Mouse (Mus musculus): ENCODE results near the gene Zfp984.
"Not testable (repeated sequence)": the region's sequence is repeated elsewhere in the genome, so short reads cannot be mapped to it uniquely, and the experiment has no call there.

- TF ChIP-seq TCF12 (IDR thresholded peaks at IDR 0.05; ENCODE audit: insufficient read depth, poor library complexity, severe bottlenecking); USF1 (IDR thresholded peaks at IDR 0.05; ENCODE audit: low read depth); POLR2A (IDR thresholded peaks at IDR 0.05; ENCODE audit: insufficient read length, low read depth); MAX (IDR thresholded peaks at IDR 0.05; ENCODE audit: low read depth); REST (IDR thresholded peaks at IDR 0.05; ENCODE audit: insufficient read depth, insufficient read length); E2F4 (IDR thresholded peaks at IDR 0.05; ENCODE audit: insufficient read depth): not testable (repeated sequence)
These were observed at the start of gene Zfp984 for GRCm38 (mm10) chr4:147809292-147809965.

Measured in myocyte (in vitro differentiated cells).